9 mouse cellular contexts compared by ENCODE assay signal in the genomic region with DNA sequence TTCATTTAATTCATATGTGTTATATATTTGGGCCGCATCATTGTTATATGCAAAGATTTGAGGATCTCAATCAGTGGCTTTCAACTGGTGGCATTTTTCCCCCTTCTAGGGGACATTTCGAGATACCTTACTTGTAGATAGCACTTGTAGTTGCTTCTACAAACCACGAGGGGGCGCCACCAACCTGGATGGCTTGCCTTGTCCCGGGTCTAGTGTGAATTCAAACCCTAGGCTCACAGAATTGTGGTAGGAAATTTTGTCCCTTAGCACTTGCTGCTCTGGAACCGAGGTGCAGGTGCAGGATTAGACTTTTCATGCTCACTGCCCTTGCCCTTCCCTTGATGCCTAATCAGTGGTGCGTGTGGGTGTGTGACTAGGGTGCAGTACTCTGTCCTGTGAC.
DNase-seq lines count a peak whose midpoint lies in the region; ATAC-seq lines count a peak whose summit lies in the region.
"Had no signal": no experiment of that assay in that cellular context is flagged by ENCODE, and none has a peak within 500 bp of the region (broad histone marks: within the 10 kb centered on the region; RNA-seq: fewer than 3 reads in every experiment).

No protein-coding gene starts in this region.

- H3K27ac ChIP-seq in embryonic facial prominence, embryonic 11.5 days (replicated peaks; ENCODE audit: low read depth, low read length) = no peak overlapping the region
- H3K27ac ChIP-seq: limb, embryonic 12.5 days had no signal

- H3K9ac ChIP-seq in embryonic facial prominence, embryonic 11.5 days (replicated peaks; ENCODE audit: low read length) = no peak overlapping the region
- H3K9ac ChIP-seq: limb, embryonic 12.5 days had no signal

- 24% methylated on average over 7 of the region's 7 CpGs for WGBS in embryonic facial prominence, embryonic 11.5 days

- H3K4me3 ChIP-seq in embryonic facial prominence, embryonic 11.5 days (ENCODE audit: low read depth, low read length) = no peak overlapping the region
- H3K4me3 ChIP-seq: limb, embryonic 12.5 days had no signal

- no peak overlapping the region for H3K4me2 ChIP-seq in embryonic facial prominence, embryonic 11.5 days (ENCODE audit: low read depth, low read length)
- H3K4me2 ChIP-seq: limb, embryonic 12.5 days had no signal

- H3K4me1 ChIP-seq in embryonic facial prominence, embryonic 11.5 days (ENCODE audit: control insufficient read depth, insufficient read depth, low read length) = no peaks in the 10 kb centered on the region

- no peaks in the 10 kb centered on the region for H3K9me3 ChIP-seq in embryonic facial prominence, embryonic 11.5 days (replicated peaks; ENCODE audit: control insufficient read depth, low read length)
- H3K9me3 ChIP-seq: limb, embryonic 12.5 days had no signal

- no peak for ATAC-seq in cerebellum, adult (ENCODE audit: insufficient number of reproducible peaks, low FRiP score, low TSS enrichment)
- no peak for ATAC-seq in embryonic facial prominence, embryonic 11.5 days (replicated peaks; ENCODE audit: insufficient number of reproducible peaks, low FRiP score, low TSS enrichment, low read depth)
- ATAC-seq in megakaryocyte, adult 5-6 weeks (ENCODE audit: poor library complexity, severe bottlenecking) = peak; percentile 33; the same call in 1 of the 2 replicates

- no peaks in the 10 kb centered on the region for H3K27me3 ChIP-seq in embryonic facial prominence, embryonic 11.5 days (ENCODE audit: control insufficient read depth, insufficient read depth, low read length)

- no peaks in the 10 kb centered on the region for H3K36me3 ChIP-seq in embryonic facial prominence, embryonic 11.5 days (replicated peaks; ENCODE audit: control insufficient read depth, insufficient read depth, low read depth, low read length)
- H3K36me3 ChIP-seq: limb, embryonic 12.5 days had no signal

- DNase-seq in cerebellum, adult 11 months = peak; percentile 61
- peak; percentile 74 for DNase-seq in A20 (ENCODE audit: low read depth, low spot score)
- DNase-seq in adrenal gland, postnatal 25 days = peak; percentile 86
- DNase-seq in embryonic facial prominence, embryonic 11.5 days (ENCODE audit: low spot score) = peak; percentile 80
- DNase-seq in layer of hippocampus, adult 8-10 months (ENCODE audit: low spot score in 2 of 2) = peak; percentile 51 to 55
- DNase-seq in spleen, postnatal 36 days (ENCODE audit: low spot score in 2 of 2) = peak; percentile 62 to 72
